Mouse (Mus musculus): ENCODE measurements around the gene Oaz3. TPM values are rescaled to one million over a fixed set of nuclear protein-coding genes. Genes with fewer than 3 reads are reported as not detected.

The Oaz3 gene
- 0.29 TPM in 1 of 2 replicates, not detected in the other for polyA plus RNA-seq (2014; fragmentation: Nextera tagmentation; extraction: Ambion mirVana)

- ATAC-seq (replicated peaks; ENCODE audit: insufficient number of reproducible peaks, low FRiP score, low TSS enrichment), result peak; percentile 65
- H3K27me3 ChIP-seq (ENCODE audit: control insufficient read depth, insufficient read depth, low read length), result no peaks in the 10 kb centered on the region
- H3K9ac ChIP-seq (ENCODE audit: low read depth, low read length), result peak within 1 kb of the TSS; percentile 96
- peak within 1 kb of the TSS; percentile 96 for H3K4me3 ChIP-seq (ENCODE audit: low read depth, low read length)
- peak within 1 kb of the TSS; percentile 66; the same call in 1 of the 2 replicates for H3K27ac ChIP-seq (ENCODE audit: low read depth, low read length)
- peaks cover 31% of the 10 kb centered on the region for H3K36me3 ChIP-seq (ENCODE audit: control insufficient read depth, insufficient read depth, low read length)
- under 1% methylated on average over 24 of the region's 24 CpGs for WGBS (ENCODE audit: insufficient replicate concordance)
- H3K9me3 ChIP-seq (replicated peaks; ENCODE audit: control insufficient read depth, low read length), result no peaks in the 10 kb centered on the region
- 0 out of 2 replicates have a peak, but pooled peaks cover 3% of the 10 kb centered on the region for H3K4me1 ChIP-seq (ENCODE audit: control insufficient read depth, insufficient read depth, low read length)
- peak within 1 kb of the TSS; percentile 86 for H3K4me2 ChIP-seq
Observed at GRCm38 (mm10) chr3:94443597-94443964, at the start of gene Oaz3. Gene Oaz3 (minus strand): TSS chr3:94443915.

GRCm38 (mm10) chr3:94487581-94487980 lies 43.9 kb upstream of the Oaz3 start:
- ATAC-seq (replicated peaks; ENCODE audit: insufficient number of reproducible peaks, low FRiP score, low TSS enrichment), result no peak
- Histone ChIP-seq H3K9me3 (replicated peaks; ENCODE audit: control insufficient read depth, low read length) (no peaks in the 10 kb centered on the region), H3K9ac (ENCODE audit: low read depth, low read length) (no peak overlapping the region), H3K36me3 (ENCODE audit: control insufficient read depth, insufficient read depth, low read length) (no peaks in the 10 kb centered on the region), H3K27me3 (ENCODE audit: control insufficient read depth, insufficient read depth, low read length) (no peaks in the 10 kb centered on the region), H3K27ac (ENCODE audit: low read depth, low read length) (no peak overlapping the region), H3K4me3 (ENCODE audit: low read depth, low read length) (no peak overlapping the region), H3K4me1 (ENCODE audit: control insufficient read depth, insufficient read depth, low read length) (no peaks in the 10 kb centered on the region; the same call in none of the 2 replicates), H3K4me2 (no peak overlapping the region)
- WGBS (ENCODE audit: insufficient replicate concordance), result 59% methylated on average over 6 of the region's 6 CpGs

GRCm38 (mm10) chr3:94485922-94486321 lies 42.2 kb upstream of the Oaz3 start:
- Histone ChIP-seq H3K27ac (ENCODE audit: low read depth, low read length) (no peak overlapping the region), H3K4me2 (no peak overlapping the region), H3K9ac (ENCODE audit: low read depth, low read length) (no peak overlapping the region), H3K27me3 (ENCODE audit: control insufficient read depth, insufficient read depth, low read length) (peaks cover 7% of the 10 kb centered on the region; the same call in 1 of the 2 replicates), H3K36me3 (ENCODE audit: control insufficient read depth, insufficient read depth, low read length) (no peaks in the 10 kb centered on the region), H3K9me3 (replicated peaks; ENCODE audit: control insufficient read depth, low read length) (no peaks in the 10 kb centered on the region), H3K4me3 (ENCODE audit: low read depth, low read length) (no peak overlapping the region), H3K4me1 (ENCODE audit: control insufficient read depth, insufficient read depth, low read length) (peaks cover 3% of the 10 kb centered on the region)
- 76% methylated on average over 7 of the region's 7 CpGs for WGBS (ENCODE audit: insufficient replicate concordance)
- ATAC-seq (replicated peaks; ENCODE audit: insufficient number of reproducible peaks, low FRiP score, low TSS enrichment), result no peak

GRCm38 (mm10) chr3:94483790-94484439 lies 40.2 kb upstream of the Oaz3 start:
- no peaks in the 10 kb centered on the region for H3K36me3 ChIP-seq (ENCODE audit: control insufficient read depth, insufficient read depth, low read length)
- no peak overlapping the region for H3K27ac ChIP-seq (ENCODE audit: low read depth, low read length)
- peaks cover 26% of the 10 kb centered on the region for H3K27me3 ChIP-seq (ENCODE audit: control insufficient read depth, insufficient read depth, low read length)
- H3K4me2 ChIP-seq, result no peak overlapping the region
- no peaks in the 10 kb centered on the region for H3K9me3 ChIP-seq (replicated peaks; ENCODE audit: control insufficient read depth, low read length)
- H3K4me3 ChIP-seq (ENCODE audit: low read depth, low read length), result no peak overlapping the region
- 25% methylated on average over 20 of the region's 20 CpGs for WGBS (ENCODE audit: insufficient replicate concordance)
- H3K9ac ChIP-seq (ENCODE audit: low read depth, low read length), result no peak overlapping the region
- ATAC-seq (replicated peaks; ENCODE audit: insufficient number of reproducible peaks, low FRiP score, low TSS enrichment), result no peak
- peaks cover 5% of the 10 kb centered on the region for H3K4me1 ChIP-seq (ENCODE audit: control insufficient read depth, insufficient read depth, low read length)

GRCm38 (mm10) chr3:94482764-94483385 lies 39.2 kb upstream of the Oaz3 start:
- Histone ChIP-seq H3K9ac (ENCODE audit: low read depth, low read length) (no peak overlapping the region), H3K9me3 (replicated peaks; ENCODE audit: control insufficient read depth, low read length) (no peaks in the 10 kb centered on the region), H3K4me3 (ENCODE audit: low read depth, low read length) (no peak overlapping the region), H3K27me3 (ENCODE audit: control insufficient read depth, insufficient read depth, low read length) (peaks cover 33% of the 10 kb centered on the region), H3K27ac (ENCODE audit: low read depth, low read length) (no peak overlapping the region), H3K36me3 (ENCODE audit: control insufficient read depth, insufficient read depth, low read length) (no peaks in the 10 kb centered on the region), H3K4me1 (ENCODE audit: control insufficient read depth, insufficient read depth, low read length) (peaks cover 5% of the 10 kb centered on the region), H3K4me2 (no peak overlapping the region)
- WGBS (ENCODE audit: insufficient replicate concordance), result 75% methylated on average over 17 of the region's 17 CpGs
- ATAC-seq (replicated peaks; ENCODE audit: insufficient number of reproducible peaks, low FRiP score, low TSS enrichment), result no peak

GRCm38 (mm10) chr3:94481429-94481828 lies 37.7 kb upstream of the Oaz3 start:
- H3K4me1 ChIP-seq (ENCODE audit: control insufficient read depth, insufficient read depth, low read length), result peaks cover 5% of the 10 kb centered on the region; the same call in 1 of the 2 replicates
- peaks cover 33% of the 10 kb centered on the region for H3K27me3 ChIP-seq (ENCODE audit: control insufficient read depth, insufficient read depth, low read length)

GRCm38 (mm10) chr3:94480291-94480884 lies 36.7 kb upstream of the Oaz3 start, which contains the start of gene Riiad1:
Gene Riiad1 (minus strand): TSS chr3:94480341.
- Histone ChIP-seq H3K9me3 (replicated peaks; ENCODE audit: control insufficient read depth, low read length) (no peaks in the 10 kb centered on the region), H3K36me3 (ENCODE audit: control insufficient read depth, insufficient read depth, low read length) (no peaks in the 10 kb centered on the region), H3K4me3 (ENCODE audit: low read depth, low read length) (peak within 1 kb of the TSS; percentile 26; the same call in 1 of the 2 replicates), H3K27ac (ENCODE audit: low read depth, low read length) (no peak within 1 kb of the TSS), H3K4me1 (ENCODE audit: control insufficient read depth, insufficient read depth, low read length) (peaks cover 5% of the 10 kb centered on the region; the same call in 1 of the 2 replicates), H3K9ac (ENCODE audit: low read depth, low read length) (no peak within 1 kb of the TSS), H3K27me3 (ENCODE audit: control insufficient read depth, insufficient read depth, low read length) (peaks cover 33% of the 10 kb centered on the region), H3K4me2 (peak within 1 kb of the TSS; percentile 57)
- 8% methylated on average over 16 of the region's 16 CpGs for WGBS (ENCODE audit: insufficient replicate concordance)
- ATAC-seq (replicated peaks; ENCODE audit: insufficient number of reproducible peaks, low FRiP score, low TSS enrichment), result no peak

More at GRCm38 (mm10) chr3:94481429-94481828, 37.7 kb upstream of the Oaz3 start:
- H3K9ac ChIP-seq (ENCODE audit: low read depth, low read length), result no peak overlapping the region
- no peaks in the 10 kb centered on the region for H3K9me3 ChIP-seq (replicated peaks; ENCODE audit: control insufficient read depth, low read length)
- ATAC-seq (replicated peaks; ENCODE audit: insufficient number of reproducible peaks, low FRiP score, low TSS enrichment), result no peak
- no peaks in the 10 kb centered on the region for H3K36me3 ChIP-seq (ENCODE audit: control insufficient read depth, insufficient read depth, low read length)
- no peak overlapping the region for H3K4me2 ChIP-seq
- H3K4me3 ChIP-seq (ENCODE audit: low read depth, low read length), result no peak overlapping the region
- no peak overlapping the region for H3K27ac ChIP-seq (ENCODE audit: low read depth, low read length)
- WGBS (ENCODE audit: insufficient replicate concordance), result 52% methylated on average over 4 of the region's 4 CpGs

GRCm38 (mm10) chr3:94479564-94479963 lies 35.8 kb upstream of the Oaz3 start:
- Histone ChIP-seq H3K27me3 (ENCODE audit: control insufficient read depth, insufficient read depth, low read length) (peaks cover 33% of the 10 kb centered on the region), H3K4me3 (ENCODE audit: low read depth, low read length) (peak overlapping the region; percentile 26; the same call in 1 of the 2 replicates), H3K4me2 (peak overlapping the region; percentile 57), H3K27ac (ENCODE audit: low read depth, low read length) (no peak overlapping the region), H3K36me3 (ENCODE audit: control insufficient read depth, insufficient read depth, low read length) (no peaks in the 10 kb centered on the region), H3K9ac (ENCODE audit: low read depth, low read length) (no peak overlapping the region), H3K9me3 (replicated peaks; ENCODE audit: control insufficient read depth, low read length) (no peaks in the 10 kb centered on the region), H3K4me1 (ENCODE audit: control insufficient read depth, insufficient read depth, low read length) (peaks cover 5% of the 10 kb centered on the region; the same call in 1 of the 2 replicates)
- WGBS (ENCODE audit: insufficient replicate concordance), result 4% methylated on average over 11 of the region's 11 CpGs
- ATAC-seq (replicated peaks; ENCODE audit: insufficient number of reproducible peaks, low FRiP score, low TSS enrichment), result no peak

Data from heart, embryonic 11.5 days (tissue).